10 mouse cellular contexts compared by ENCODE assay signal in genomic region chr19:36910424-36911045, GRCm38 (mm10). TPM values are rescaled to one million over a fixed set of nuclear protein-coding genes. Genes with fewer than 3 reads are reported as not detected.
DNase-seq lines count a peak whose midpoint lies in the region; ATAC-seq lines count a peak whose summit lies in the region.
"Had no signal": no experiment of that assay in that cellular context is flagged by ENCODE, and none has a peak within 500 bp of the region (broad histone marks: within the 10 kb centered on the region; RNA-seq: fewer than 3 reads in every experiment).

No protein-coding gene starts in this region.

- no peaks in the 10 kb centered on the region for H3K9me3 ChIP-seq in neural tube, embryonic 11.5 days (ENCODE audit: control insufficient read depth, low read length)
- H3K9me3 ChIP-seq in midbrain, embryonic 12.5 days, result no peaks in the 10 kb centered on the region
- H3K9me3 ChIP-seq: lung, embryonic 15.5 days had no signal

- WGBS in neural tube, embryonic 11.5 days, result 16% methylated on average over 12 of the region's 12 CpGs
- WGBS in midbrain, embryonic 12.5 days, result 10% methylated on average over 12 of the region's 12 CpGs

- no peaks in the 10 kb centered on the region for H3K27me3 ChIP-seq in neural tube, embryonic 11.5 days (ENCODE audit: control insufficient read depth, insufficient read depth, low read length)
- H3K27me3 ChIP-seq in midbrain, embryonic 12.5 days, result peaks cover 8% of the 10 kb centered on the region; the same call in 1 of the 2 replicates
- H3K27me3 ChIP-seq: lung, embryonic 15.5 days had no signal

- H3K27ac ChIP-seq in neural tube, embryonic 11.5 days (ENCODE audit: low read depth, low read length), result no peak overlapping the region; the same call in 1 of the 2 replicates
- peak overlapping the region; percentile 4; the same call in 1 of the 2 replicates for H3K27ac ChIP-seq in midbrain, embryonic 12.5 days (replicated peaks)
- H3K27ac ChIP-seq: lung, embryonic 15.5 days had no signal

- no peak overlapping the region for H3K9ac ChIP-seq in neural tube, embryonic 11.5 days (ENCODE audit: low read length)
- no peak overlapping the region for H3K9ac ChIP-seq in midbrain, embryonic 12.5 days (replicated peaks)
- H3K9ac ChIP-seq: lung, embryonic 15.5 days had no signal

- no peak overlapping the region for H3K4me3 ChIP-seq in neural tube, embryonic 11.5 days (ENCODE audit: low read depth, low read length)
- no peak overlapping the region for H3K4me3 ChIP-seq in midbrain, embryonic 12.5 days
- H3K4me3 ChIP-seq: lung, embryonic 15.5 days had no signal

- H3K4me2 ChIP-seq in neural tube, embryonic 11.5 days (ENCODE audit: low read depth), result no peak overlapping the region
- H3K4me2 ChIP-seq in midbrain, embryonic 12.5 days (replicated peaks), result peak overlapping the region; percentile 26
- H3K4me2 ChIP-seq: lung, embryonic 15.5 days had no signal

- DNase-seq in neural tube, embryonic 11.5 days (ENCODE audit: low spot score), result peak; percentile 76
- DNase-seq in neural tube, embryonic 10.5 days (ENCODE audit: extremely low spot score, low spot score), result no peak
- DNase-seq in layer of hippocampus, adult 18-20 months (ENCODE audit: low spot score in 2 of 2), result peak; percentile 34 to 57
- peak; percentile 68 for DNase-seq in telencephalon, adult 2 months (ENCODE audit: low read depth, low spot score)
- no peak for DNase-seq in thymus, adult 18-20 months
- DNase-seq in cerebellum, adult 11-12 months, result no peak
- no peak for DNase-seq in lung, postnatal 25 days (ENCODE audit: low spot score)
- DNase-seq: cerebellum, adult 2 months had no signal

- peaks cover 3% of the 10 kb centered on the region; the same call in 1 of the 2 replicates for H3K4me1 ChIP-seq in neural tube, embryonic 11.5 days (ENCODE audit: control insufficient read depth, insufficient read depth, low read length)
- peaks cover 16% of the 10 kb centered on the region for H3K4me1 ChIP-seq in midbrain, embryonic 12.5 days
- H3K4me1 ChIP-seq: lung, embryonic 15.5 days had no signal

- H3K36me3 ChIP-seq in neural tube, embryonic 11.5 days (ENCODE audit: control insufficient read depth, insufficient read depth, low read length), result no peaks in the 10 kb centered on the region
- H3K36me3 ChIP-seq in midbrain, embryonic 12.5 days, result no peaks in the 10 kb centered on the region
- H3K36me3 ChIP-seq: lung, embryonic 15.5 days had no signal

- ATAC-seq in neural tube, embryonic 11.5 days (ENCODE audit: insufficient read depth, low FRiP score, low TSS enrichment), result peak; percentile 76
- ATAC-seq in midbrain, embryonic 12.5 days (ENCODE audit: low FRiP score, low read depth), result peak; percentile 87

RNA-seq across cellular contexts. Expression of gene Fgfbp3, which starts 8.9 kb away (rescaled TPM):
- 60.8 and 65.0 TPM in 2 replicates for polyA plus RNA-seq in neural tube, embryonic 11.5 days (2014; fragmentation: Nextera tagmentation; extraction: Ambion mirVana)
- 1 to 10 TPM; 8.3 to 9.7 TPM for total RNA-seq in layer of hippocampus, adult 18-20 months (2021)
- 51.7 and 54.4 TPM in 2 replicates for polyA plus RNA-seq in midbrain, embryonic 12.5 days (2016; fragmentation: Nextera tagmentation; extraction: Ambion mirVana)

RNA-seq across cellular contexts. Expression of gene Btaf1, which starts 15.3 kb away (rescaled TPM):
- polyA plus RNA-seq in neural tube, embryonic 11.5 days (2014; fragmentation: Nextera tagmentation; extraction: Ambion mirVana), result 21.9 and 22.2 TPM in 2 replicates
- total RNA-seq in layer of hippocampus, adult 18-20 months (2021), result 10 to 100 TPM; 33.3 to 33.4 TPM
- 20.3 and 21.0 TPM in 2 replicates for polyA plus RNA-seq in midbrain, embryonic 12.5 days (2016; fragmentation: Nextera tagmentation; extraction: Ambion mirVana)

Comparison
In these comparisons a context has a peak if more than half of its experiments do, and no peak if none do; other contexts are left out.
1. DNase-seq: peak in neural tube, embryonic 11.5 days (single experiment), layer of hippocampus, adult 18-20 months (2 of 2) and telencephalon, adult 2 months (single experiment); none in neural tube, embryonic 10.5 days (single experiment), thymus, adult 18-20 months (0 of 2), cerebellum, adult 11-12 months (single experiment) and lung, postnatal 25 days (single experiment).